Comparison of ENCODE assay signal across 29 mouse cellular contexts in the genomic region with DNA sequence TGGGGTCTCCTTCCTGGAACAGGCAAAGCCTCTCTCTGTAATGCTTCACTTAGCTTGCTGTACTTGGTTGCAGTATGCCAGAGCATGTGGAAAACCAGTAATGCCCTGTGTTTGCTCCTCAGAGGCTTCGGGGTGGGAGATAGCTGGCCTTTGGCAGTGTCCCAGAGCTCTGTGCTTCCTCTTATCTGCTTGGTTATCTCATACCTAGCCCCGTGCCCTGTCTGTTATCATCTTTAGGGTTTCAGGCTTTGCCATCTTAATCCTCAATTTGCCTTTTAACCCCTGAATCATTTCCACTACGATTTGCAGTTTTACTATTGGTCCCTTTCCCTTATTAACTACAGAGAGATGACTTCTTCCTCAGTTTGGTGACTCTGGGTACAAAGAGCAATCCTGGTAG.
"Had no signal": no experiment of that assay in that cellular context is flagged by ENCODE, and none has a peak within 500 bp of the region (broad histone marks: within the 10 kb centered on the region; RNA-seq: fewer than 3 reads in every experiment).

No protein-coding gene starts in this region.

- H3K9ac ChIP-seq: heart, embryonic 12.5 days; heart, embryonic 13.5 days; heart, embryonic 15.5 days; hindbrain, embryonic 12.5 days; hindbrain, embryonic 13.5 days; hindbrain, embryonic 14.5 days; hindbrain, embryonic 15.5 days; intestine, embryonic 15.5 days; kidney, embryonic 15.5 days had no signal

- H3K36me3 ChIP-seq: heart, embryonic 12.5 days; heart, embryonic 13.5 days; heart, embryonic 15.5 days; hindbrain, embryonic 10.5 days; hindbrain, embryonic 12.5 days; hindbrain, embryonic 13.5 days; hindbrain, embryonic 15.5 days; intestine, embryonic 15.5 days; kidney, embryonic 15.5 days had no signal

- H3K4me1 ChIP-seq: hindbrain, embryonic 10.5 days; hindbrain, embryonic 12.5 days; hindbrain, embryonic 13.5 days; hindbrain, embryonic 15.5 days had no signal

- H3K27ac ChIP-seq: heart, embryonic 13.5 days; heart, embryonic 15.5 days; hindbrain, embryonic 10.5 days; hindbrain, embryonic 12.5 days; hindbrain, embryonic 13.5 days; hindbrain, embryonic 14.5 days; hindbrain, embryonic 15.5 days; hindbrain, postnatal 0 days; intestine, embryonic 15.5 days; kidney, embryonic 15.5 days; kidney, postnatal 0 days; layer of hippocampus, adult 2 months; left cerebral cortex, adult 2 months had no signal

- H3K27me3 ChIP-seq: heart, embryonic 12.5 days; heart, embryonic 13.5 days; heart, embryonic 15.5 days; hindbrain, embryonic 12.5 days; hindbrain, embryonic 13.5 days; hindbrain, embryonic 15.5 days; intestine, embryonic 15.5 days; kidney, embryonic 15.5 days had no signal

- DNase-seq: heart, postnatal 10 days; heart, postnatal 36 days; heart, postnatal 4 days; kidney, adult 11 months; kidney, adult 18-20 months; kidney, adult 2 months; kidney, adult 8-10 months; kidney, adult 9 months; kidney, postnatal 10 days; kidney, postnatal 14 days; kidney, postnatal 25 days; kidney, postnatal 36 days; kidney, postnatal 4 days; layer of hippocampus, adult 9-11 months; layer of hippocampus, postnatal 36 days had no signal

- H3K4me3 ChIP-seq: heart, embryonic 12.5 days; heart, embryonic 13.5 days; heart, embryonic 15.5 days; hindbrain, embryonic 10.5 days; hindbrain, embryonic 12.5 days; hindbrain, embryonic 13.5 days; hindbrain, embryonic 15.5 days; intestine, embryonic 15.5 days; kidney, embryonic 15.5 days; layer of hippocampus, adult 2 months; left cerebral cortex, adult 2 months had no signal

- H3K9me3 ChIP-seq: hindbrain, embryonic 12.5 days; hindbrain, embryonic 13.5 days; hindbrain, embryonic 15.5 days; intestine, embryonic 15.5 days; kidney, embryonic 15.5 days had no signal
